Mouse (Mus musculus): ENCODE data around the gene Plekha6. TPM values are rescaled to one million over a fixed set of nuclear protein-coding genes. Genes with fewer than 3 reads are reported as not detected.
A peak's percentile ranks its signal among the peaks of the same experiment; 100 is the strongest.

Plekha6 gene
- polyA plus RNA-seq, 1 experiment, result 97.1 TPM

- Histone ChIP-seq H3K36me3 (ENCODE audit: control insufficient read depth, insufficient read depth, low read length) (no peaks in the 10 kb centered on the region), H3K4me1 (ENCODE audit: control insufficient read depth, insufficient read depth, low read length) (no peaks in the 10 kb centered on the region; the same call in none of the 2 replicates), H3K27ac (ENCODE audit: control insufficient read depth, insufficient read depth, low read depth, low read length) (no peak overlapping the region), H3K27me3 (ENCODE audit: control insufficient read depth, insufficient read depth, low read length) (no peaks in the 10 kb centered on the region), H3K4me3 (ENCODE audit: control insufficient read depth, low read depth, low read length) (no peak overlapping the region)
- TF ChIP-seq CTCF (IDR thresholded peaks at IDR 0.05; ENCODE audit: control insufficient read depth, insufficient read depth, insufficient replicate concordance, low read depth, low read length) (no peak), POLR2A (IDR thresholded peaks at IDR 0.05; ENCODE audit: control insufficient read depth, low read depth, low read length) (no peak)
These were observed 99.1 kb downstream of the Plekha6 start for GRCm38 (mm10) chr1:133263134-133263533.

GRCm38 (mm10) chr1:133264367-133264766 lies 100.4 kb downstream of the Plekha6 start:
- no peaks in the 10 kb centered on the region for H3K27me3 ChIP-seq (ENCODE audit: control insufficient read depth, insufficient read depth, low read length)
- no peak overlapping the region for H3K27ac ChIP-seq (ENCODE audit: control insufficient read depth, insufficient read depth, low read depth, low read length)
- H3K36me3 ChIP-seq (ENCODE audit: control insufficient read depth, insufficient read depth, low read length), result no peaks in the 10 kb centered on the region
- no peak for TF ChIP-seq CTCF (IDR thresholded peaks at IDR 0.05; ENCODE audit: control insufficient read depth, insufficient read depth, insufficient replicate concordance, low read depth, low read length)
- no peak for TF ChIP-seq POLR2A (IDR thresholded peaks at IDR 0.05; ENCODE audit: control insufficient read depth, low read depth, low read length)
- H3K4me3 ChIP-seq (ENCODE audit: control insufficient read depth, low read depth, low read length), result no peak overlapping the region
- H3K4me1 ChIP-seq (ENCODE audit: control insufficient read depth, insufficient read depth, low read length), result no peaks in the 10 kb centered on the region; the same call in none of the 2 replicates

GRCm38 (mm10) chr1:133265114-133265766 lies 101.2 kb downstream of the Plekha6 start:
- Histone ChIP-seq H3K36me3 (ENCODE audit: control insufficient read depth, insufficient read depth, low read length) (no peaks in the 10 kb centered on the region), H3K4me3 (ENCODE audit: control insufficient read depth, low read depth, low read length) (no peak overlapping the region), H3K4me1 (ENCODE audit: control insufficient read depth, insufficient read depth, low read length) (no peaks in the 10 kb centered on the region; the same call in none of the 2 replicates), H3K27me3 (ENCODE audit: control insufficient read depth, insufficient read depth, low read length) (no peaks in the 10 kb centered on the region), H3K27ac (ENCODE audit: control insufficient read depth, insufficient read depth, low read depth, low read length) (no peak overlapping the region)
- TF ChIP-seq CTCF (IDR thresholded peaks at IDR 0.05; ENCODE audit: control insufficient read depth, insufficient read depth, insufficient replicate concordance, low read depth, low read length) (no peak), POLR2A (IDR thresholded peaks at IDR 0.05; ENCODE audit: control insufficient read depth, low read depth, low read length) (no peak)

GRCm38 (mm10) chr1:133267094-133267493 lies 103.1 kb downstream of the Plekha6 start:
- TF ChIP-seq CTCF (IDR thresholded peaks at IDR 0.05; ENCODE audit: control insufficient read depth, insufficient read depth, insufficient replicate concordance, low read depth, low read length), result no peak
- TF ChIP-seq POLR2A (IDR thresholded peaks at IDR 0.05; ENCODE audit: control insufficient read depth, low read depth, low read length), result no peak
- no peak overlapping the region for H3K27ac ChIP-seq (ENCODE audit: control insufficient read depth, insufficient read depth, low read depth, low read length)
- H3K27me3 ChIP-seq (ENCODE audit: control insufficient read depth, insufficient read depth, low read length), result no peaks in the 10 kb centered on the region
- no peaks in the 10 kb centered on the region for H3K36me3 ChIP-seq (ENCODE audit: control insufficient read depth, insufficient read depth, low read length)
- H3K4me1 ChIP-seq (ENCODE audit: control insufficient read depth, insufficient read depth, low read length), result no peaks in the 10 kb centered on the region; the same call in none of the 2 replicates
- H3K4me3 ChIP-seq (ENCODE audit: control insufficient read depth, low read depth, low read length), result no peak overlapping the region

- Histone ChIP-seq H3K27me3 (ENCODE audit: control insufficient read depth, insufficient read depth, low read length) (no peaks in the 10 kb centered on the region), H3K4me1 (ENCODE audit: control insufficient read depth, insufficient read depth, low read length) (no peaks in the 10 kb centered on the region; the same call in none of the 2 replicates), H3K36me3 (ENCODE audit: control insufficient read depth, insufficient read depth, low read length) (no peaks in the 10 kb centered on the region), H3K4me3 (ENCODE audit: control insufficient read depth, low read depth, low read length) (no peak overlapping the region), H3K27ac (ENCODE audit: control insufficient read depth, insufficient read depth, low read depth, low read length) (no peak overlapping the region)
- no peak for TF ChIP-seq POLR2A (IDR thresholded peaks at IDR 0.05; ENCODE audit: control insufficient read depth, low read depth, low read length)
- no peak for TF ChIP-seq CTCF (IDR thresholded peaks at IDR 0.05; ENCODE audit: control insufficient read depth, insufficient read depth, insufficient replicate concordance, low read depth, low read length)
These were observed 103.9 kb downstream of the Plekha6 start for GRCm38 (mm10) chr1:133267813-133268492.

- no peaks in the 10 kb centered on the region; the same call in none of the 2 replicates for H3K4me1 ChIP-seq (ENCODE audit: control insufficient read depth, insufficient read depth, low read length)
- no peak overlapping the region for H3K4me3 ChIP-seq (ENCODE audit: control insufficient read depth, low read depth, low read length)
- TF ChIP-seq POLR2A (IDR thresholded peaks at IDR 0.05; ENCODE audit: control insufficient read depth, low read depth, low read length), result 0 out of 2 replicates have a peak, but pooled peaks have one; percentile 14
- TF ChIP-seq CTCF (IDR thresholded peaks at IDR 0.05; ENCODE audit: control insufficient read depth, insufficient read depth, insufficient replicate concordance, low read depth, low read length), result no peak
- H3K27me3 ChIP-seq (ENCODE audit: control insufficient read depth, insufficient read depth, low read length), result no peaks in the 10 kb centered on the region
- no peaks in the 10 kb centered on the region for H3K36me3 ChIP-seq (ENCODE audit: control insufficient read depth, insufficient read depth, low read length)
- no peak overlapping the region for H3K27ac ChIP-seq (ENCODE audit: control insufficient read depth, insufficient read depth, low read depth, low read length)
These were observed 104.5 kb downstream of the Plekha6 start for GRCm38 (mm10) chr1:133268503-133268902.

- TF ChIP-seq POLR2A (IDR thresholded peaks at IDR 0.05; ENCODE audit: control insufficient read depth, low read depth, low read length) (no peak), CTCF (IDR thresholded peaks at IDR 0.05; ENCODE audit: control insufficient read depth, insufficient read depth, insufficient replicate concordance, low read depth, low read length) (no peak)
- H3K4me1 ChIP-seq (ENCODE audit: control insufficient read depth, insufficient read depth, low read length), result no peaks in the 10 kb centered on the region
- H3K36me3 ChIP-seq (ENCODE audit: control insufficient read depth, insufficient read depth, low read length), result no peaks in the 10 kb centered on the region
- no peak overlapping the region for H3K27ac ChIP-seq (ENCODE audit: control insufficient read depth, insufficient read depth, low read depth, low read length)
- H3K27me3 ChIP-seq (ENCODE audit: control insufficient read depth, insufficient read depth, low read length), result no peaks in the 10 kb centered on the region
- no peak overlapping the region for H3K4me3 ChIP-seq (ENCODE audit: control insufficient read depth, low read depth, low read length)
These were observed 106.3 kb downstream of the Plekha6 start for GRCm38 (mm10) chr1:133270336-133270735.

Measured in testis, adult 2 months (tissue).